Mouse (Mus musculus): ENCODE data around the gene Olfr466. TPM values are rescaled to one million over a fixed set of nuclear protein-coding genes. Genes with fewer than 3 reads are reported as not detected.

The Olfr466 gene
- total and polyA plus RNA-seq, 3 experiments, result not detected

GRCm38 (mm10) chr13:65122111-65122510 lies 27.9 kb upstream of the Olfr466 start (continued):
- TF ChIP-seq NELFE (IDR thresholded peaks at IDR 0.05; ENCODE audit: low read depth, low read length) (peak; percentile 49), MYC (IDR thresholded peaks at IDR 0.05; ENCODE audit: low read depth, low read length) (0 out of 2 replicates have a peak, but pooled peaks have one; percentile 49)

- Histone ChIP-seq H3K27me3 (ENCODE audit: control insufficient read depth in 1 of 2, insufficient read depth in 2 of 2, low read length in 2 of 2) (no peaks in the 10 kb centered on the region), H3K4me1 (ENCODE audit: control insufficient read depth in 1 of 2, insufficient read depth in 2 of 2, low read length in 2 of 2) (peaks cover 9 to 13% of the 10 kb centered on the region in 2 experiments), H3K27ac (ENCODE audit: control insufficient read depth, low read depth, low read length) (peak overlapping the region; percentile 49), H3K9me3 (replicated peaks; ENCODE audit: insufficient read depth, low read length) (no peaks in the 10 kb centered on the region), H3K4me3 (ENCODE audit: control insufficient read depth in 1 of 2, insufficient read depth in 1 of 2, low read depth in 2 of 2, low read length in 2 of 2) (no peak overlapping the region), H3K36me3 (ENCODE audit: control insufficient read depth in 1 of 2, insufficient read depth in 2 of 2, low read length in 2 of 2) (peaks cover 0 to 12% of the 10 kb centered on the region in 2 experiments; a peak in 2 of 4 replicates), H3K79me2 (ENCODE audit: control insufficient read depth, insufficient read depth, low read length, poor library complexity) (no peaks in the 10 kb centered on the region), H3K9ac (ENCODE audit: control insufficient read depth, low read depth, low read length, poor library complexity, severe bottlenecking) (no peak overlapping the region)
- peak; percentile 85 for DNase-seq (ENCODE audit: low read depth, low spot score)
- TF ChIP-seq UBTF (IDR thresholded peaks at IDR 0.05; ENCODE audit: borderline replicate concordance, insufficient read depth, low read depth, low read length) (no peak), TAL1 (IDR thresholded peaks at IDR 0.05; ENCODE audit: low read length) (no peak), ETS1 (IDR thresholded peaks at IDR 0.05; ENCODE audit: low read depth, low read length) (no peak), USF1 (IDR thresholded peaks at IDR 0.05; ENCODE audit: low read depth, low read length) (peak; percentile 71), POLR2AphosphoS2 (IDR thresholded peaks at IDR 0.05; ENCODE audit: low read length) (no peak), SMC3 (IDR thresholded peaks at IDR 0.05; ENCODE audit: low read depth, low read length) (peak; percentile 51), NELFE (IDR thresholded peaks at IDR 0.05; ENCODE audit: low read depth, low read length) (no peak), E2F4 (IDR thresholded peaks at IDR 0.05; ENCODE audit: borderline replicate concordance, low read depth, low read length) (no peak), ZC3H11A (IDR thresholded peaks at IDR 0.05; ENCODE audit: low read depth, low read length) (peak; percentile 48), POLR2AphosphoS5 (IDR thresholded peaks at IDR 0.05; ENCODE audit: borderline replicate concordance, low read depth, low read length) (no peak), USF2 (IDR thresholded peaks at IDR 0.05; ENCODE audit: borderline replicate concordance in 1 of 2, insufficient read depth in 1 of 2, low read depth in 1 of 2, low read length in 2 of 2) (no peak), MEF2A (IDR thresholded peaks at IDR 0.05; ENCODE audit: extremely low read depth, insufficient replicate concordance, low read depth, low read length, poor library complexity, severe bottlenecking) (no peak), CTCF (IDR thresholded peaks at IDR 0.05 in 2 of 3, conservative IDR thresholded peaks at IDR 0.05 in 1 of 3; ENCODE audit: control insufficient read depth in 1 of 3, insufficient read depth in 1 of 3, low read depth in 2 of 3, low read length in 3 of 3, poor library complexity in 1 of 3, severe bottlenecking in 1 of 3) (peak; percentile 21 to 45 (median 42)), ZMIZ1 (IDR thresholded peaks at IDR 0.05; ENCODE audit: low read depth, low read length) (no peak), MAFK (IDR thresholded peaks at IDR 0.05; ENCODE audit: borderline replicate concordance, low read depth, low read length) (no peak), JUND (IDR thresholded peaks at IDR 0.05; ENCODE audit: low read depth, low read length) (no peak), ZKSCAN1 (IDR thresholded peaks at IDR 0.05; ENCODE audit: low read depth, low read length) (no peak), POLR2A (IDR thresholded peaks at IDR 0.05; ENCODE audit: control insufficient read depth in 1 of 2, insufficient read depth in 1 of 2, low read depth in 1 of 2, low read length in 2 of 2, poor library complexity in 1 of 2) (no peak), GABPA (IDR thresholded peaks at IDR 0.05; ENCODE audit: low read depth, low read length) (no peak), TBP (IDR thresholded peaks at IDR 0.05; ENCODE audit: low read depth, low read length) (no peak), HCFC1 (IDR thresholded peaks at IDR 0.05; ENCODE audit: low read depth, low read length) (no peak), GATA1 (IDR thresholded peaks at IDR 0.05; ENCODE audit: low read depth, low read length) (no peak), RCOR1 (IDR thresholded peaks at IDR 0.05; ENCODE audit: low read depth, low read length) (no peak), MYC (IDR thresholded peaks at IDR 0.05; ENCODE audit: low read depth, low read length) (peak; percentile 89), ZNF384 (IDR thresholded peaks at IDR 0.05; ENCODE audit: low read depth, low read length) (peak; percentile 70), MYB (IDR thresholded peaks at IDR 0.05; ENCODE audit: low read depth, low read length) (no peak), KAT2A (conservative IDR thresholded peaks at IDR 0.05; ENCODE audit: low read depth, low read length) (no peak), NRF1 (IDR thresholded peaks at IDR 0.05; ENCODE audit: insufficient read depth, low read depth, low read length, poor library complexity, severe bottlenecking) (no peak), RAD21 (IDR thresholded peaks at IDR 0.05; ENCODE audit: low read depth, low read length) (peak; percentile 48), CHD2 (IDR thresholded peaks at IDR 0.05; ENCODE audit: low read length) (no peak), ELF1 (IDR thresholded peaks at IDR 0.05; ENCODE audit: low read depth, low read length) (no peak), TCF12 (IDR thresholded peaks at IDR 0.05; ENCODE audit: low read depth, low read length) (no peak), MAX (IDR thresholded peaks at IDR 0.05; ENCODE audit: low read length) (peak; percentile 73), SIN3A (IDR thresholded peaks at IDR 0.05; ENCODE audit: low read length) (no peak)
These were observed 22.8 kb upstream of the Olfr466 start for GRCm38 (mm10) chr13:65127063-65127847.
